Mouse (Mus musculus): Measurements from ENCODE around the gene Dstyk.

Dstyk gene

GRCm38 (mm10) chr1:132417319-132418251 lies at the start of gene Dstyk:
TSS of gene Dstyk (plus strand) at chr1:132417555.
- in situ Hi-C loops (cut with MboI; ENCODE audit: unreplicated experiment in 2 of 2): loop anchor here in 1 of 2 experiments (5.0 kb wide), 1 partner anchor 60 kb away; the partner anchor contains the start of gene Rbbp5

- in situ Hi-C loops (cut with MboI; ENCODE audit: unreplicated experiment in 2 of 2): loop anchor here (5.0 to 10.0 kb wide), 3 partner anchors 117 to 224 kb away; no protein-coding TSS in a partner anchor
Measured at GRCm38 (mm10) chr1:132367692-132368506, 49.5 kb upstream of the Dstyk start.

GRCm38 (mm10) chr1:132370681-132371173 lies 46.6 kb upstream of the Dstyk start:
- in situ Hi-C loops (cut with MboI; ENCODE audit: unreplicated experiment in 2 of 2): no loop called here

- in situ Hi-C loops (cut with MboI; ENCODE audit: unreplicated experiment in 2 of 2): no loop called here
Measured at GRCm38 (mm10) chr1:132371298-132372081, 45.9 kb upstream of the Dstyk start.

GRCm38 (mm10) chr1:132372354-132372753 lies 45.0 kb upstream of the Dstyk start:
- in situ Hi-C loops (cut with MboI; ENCODE audit: unreplicated experiment in 2 of 2): no loop called here

GRCm38 (mm10) chr1:132372896-132373534 lies 44.3 kb upstream of the Dstyk start:
- in situ Hi-C loops (cut with MboI; ENCODE audit: unreplicated experiment in 2 of 2): no loop called here

GRCm38 (mm10) chr1:132374140-132374872 lies 43.0 kb upstream of the Dstyk start:
- in situ Hi-C loops (cut with MboI; ENCODE audit: unreplicated experiment in 2 of 2): no loop called here

- in situ Hi-C loops (cut with MboI; ENCODE audit: unreplicated experiment in 2 of 2): no loop called here
Measured at GRCm38 (mm10) chr1:132374873-132375244, 42.5 kb upstream of the Dstyk start.

GRCm38 (mm10) chr1:132375256-132375655 lies 42.1 kb upstream of the Dstyk start:
- in situ Hi-C loops (cut with MboI; ENCODE audit: unreplicated experiment in 2 of 2): no loop called here

- in situ Hi-C loops (cut with MboI; ENCODE audit: unreplicated experiment in 2 of 2): no loop called here
Measured at GRCm38 (mm10) chr1:132376211-132377054, 40.9 kb upstream of the Dstyk start.

- in situ Hi-C loops (cut with MboI; ENCODE audit: unreplicated experiment in 2 of 2): no loop called here
Measured at GRCm38 (mm10) chr1:132377055-132377365, 40.3 kb upstream of the Dstyk start.

GRCm38 (mm10) chr1:132377811-132378210 lies 39.5 kb upstream of the Dstyk start:
- in situ Hi-C loops (cut with MboI; ENCODE audit: unreplicated experiment in 2 of 2): no loop called here

GRCm38 (mm10) chr1:132380550-132381100 lies 36.7 kb upstream of the Dstyk start:
- in situ Hi-C loops (cut with MboI; ENCODE audit: unreplicated experiment in 2 of 2): no loop called here

GRCm38 (mm10) chr1:132381929-132382328 lies 35.4 kb upstream of the Dstyk start:
- in situ Hi-C loops (cut with MboI; ENCODE audit: unreplicated experiment in 2 of 2): no loop called here

- in situ Hi-C loops (cut with MboI; ENCODE audit: unreplicated experiment in 2 of 2): no loop called here
Measured at GRCm38 (mm10) chr1:132384001-132384554, 33.3 kb upstream of the Dstyk start.

- in situ Hi-C loops (cut with MboI; ENCODE audit: unreplicated experiment in 2 of 2): no loop called here
Measured at GRCm38 (mm10) chr1:132385266-132385665, 32.1 kb upstream of the Dstyk start.

GRCm38 (mm10) chr1:132385711-132386110 lies 31.6 kb upstream of the Dstyk start:
- in situ Hi-C loops (cut with MboI; ENCODE audit: unreplicated experiment in 2 of 2): no loop called here

GRCm38 (mm10) chr1:132386266-132386665 lies 31.1 kb upstream of the Dstyk start:
- in situ Hi-C loops (cut with MboI; ENCODE audit: unreplicated experiment in 2 of 2): no loop called here

Measured in v-Abl transformed pro-B cells (cell line).